Mouse (Mus musculus) right cerebral cortex, postnatal 36 days (tissue): Measurements from ENCODE around the gene Kynu.

Source experiments
- DNase-seq, 2 experiments: peaks; one replicate each; pipeline ENCODE4 v3.0.0; 2022; ENCODE audit warnings: low spot score in 2 of 2, mixed read lengths in 1 of 2

The Kynu gene

DNA sequence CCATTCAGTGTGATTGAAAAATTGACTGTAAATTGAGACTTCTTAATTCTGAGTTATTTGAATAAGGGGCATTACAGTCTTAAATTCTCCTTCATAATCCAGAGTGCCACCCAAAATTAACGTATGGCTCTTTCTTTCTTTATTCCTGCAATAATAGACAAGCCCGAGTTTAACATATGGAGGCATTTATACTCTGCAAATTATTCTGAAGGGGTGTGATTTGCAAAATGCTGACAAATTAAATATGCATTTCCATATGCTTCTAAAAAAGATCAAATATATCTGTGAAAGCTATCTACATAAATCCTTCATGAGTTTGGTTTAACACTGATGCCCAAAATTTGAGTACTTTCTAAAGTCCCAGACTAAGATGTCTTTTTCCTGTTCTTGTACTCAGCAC is 91.8 kb downstream of the Kynu start:
- DNase-seq, result no peak

DNA sequence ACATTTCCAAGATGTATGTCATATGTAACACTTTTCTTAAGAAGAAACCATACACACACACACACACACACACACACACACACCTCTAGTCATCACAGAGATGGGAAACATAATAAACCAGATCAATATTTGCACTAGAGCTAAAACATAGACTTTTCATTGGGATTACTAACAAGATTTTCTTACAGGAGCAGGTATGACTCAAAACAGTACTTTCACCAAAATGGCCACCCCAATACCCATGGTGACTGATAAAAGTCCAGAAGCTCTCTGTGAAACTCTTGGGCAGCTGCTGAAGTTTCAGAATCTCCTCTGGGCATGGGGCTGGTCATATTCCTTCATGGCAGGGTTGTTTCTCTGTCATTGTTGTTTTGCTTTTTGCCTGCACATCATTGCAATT is 114.5 kb downstream of the Kynu start:
- no peak for DNase-seq

DNA sequence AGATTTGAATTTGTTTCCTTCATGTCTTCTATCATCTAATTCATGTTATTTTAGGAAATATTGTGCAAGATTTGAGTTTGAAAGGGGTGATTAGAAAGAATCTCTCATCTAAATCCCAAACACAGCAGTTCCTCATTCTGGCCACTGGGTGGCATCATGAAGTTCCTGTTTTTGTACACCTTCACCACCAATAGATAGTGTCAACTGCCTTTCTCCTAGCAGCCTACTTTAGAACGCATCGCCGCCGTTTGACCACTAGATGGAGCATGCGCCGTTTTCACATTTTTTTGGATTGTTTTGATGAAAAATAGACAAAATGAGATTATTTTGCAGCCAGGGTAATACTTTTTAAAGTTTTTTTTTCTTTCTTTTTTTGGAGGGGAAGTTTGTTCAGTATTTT is 118.5 kb downstream of the Kynu start:
- peak; percentile 44 to 53 for DNase-seq

DNA sequence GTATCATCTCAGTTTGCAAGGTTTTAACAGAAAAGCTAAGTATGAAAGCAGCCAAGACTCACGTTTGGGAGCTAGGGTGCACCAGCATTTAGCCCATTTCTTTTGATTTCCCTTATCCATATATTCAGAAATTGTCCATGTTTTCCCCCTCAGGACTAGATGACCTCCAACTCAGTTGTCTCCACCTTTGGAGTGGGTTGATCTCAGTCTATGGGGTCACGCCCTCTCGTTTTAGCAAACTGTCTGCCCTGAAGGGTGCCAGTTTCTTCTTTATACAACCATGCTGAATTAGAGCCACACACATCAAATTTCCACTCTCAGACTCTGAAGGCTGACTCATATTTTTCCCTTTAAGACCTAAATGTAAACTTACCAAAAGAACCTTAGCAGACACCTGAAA is 119.0 kb downstream of the Kynu start:
- DNase-seq, result no peak

DNA sequence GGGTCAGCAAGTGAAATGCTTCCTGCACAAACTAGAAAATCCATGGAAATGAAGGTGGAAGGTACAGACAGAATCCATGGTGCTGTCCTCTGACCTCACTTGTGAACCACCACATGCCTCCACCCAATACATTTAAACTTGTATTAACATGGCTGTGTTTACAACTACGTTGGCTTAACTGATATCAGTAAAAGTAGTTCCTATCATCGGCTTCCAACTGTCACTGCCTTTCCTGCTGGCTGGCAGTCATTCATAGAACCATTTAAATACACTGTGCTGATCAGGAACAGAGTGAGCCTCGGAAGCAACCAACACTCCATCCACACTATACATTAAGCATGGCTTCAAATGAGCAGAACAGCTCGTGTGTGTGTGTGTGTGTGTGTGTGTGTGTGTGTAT is 120.1 kb downstream of the Kynu start:
- no peak for DNase-seq

DNA sequence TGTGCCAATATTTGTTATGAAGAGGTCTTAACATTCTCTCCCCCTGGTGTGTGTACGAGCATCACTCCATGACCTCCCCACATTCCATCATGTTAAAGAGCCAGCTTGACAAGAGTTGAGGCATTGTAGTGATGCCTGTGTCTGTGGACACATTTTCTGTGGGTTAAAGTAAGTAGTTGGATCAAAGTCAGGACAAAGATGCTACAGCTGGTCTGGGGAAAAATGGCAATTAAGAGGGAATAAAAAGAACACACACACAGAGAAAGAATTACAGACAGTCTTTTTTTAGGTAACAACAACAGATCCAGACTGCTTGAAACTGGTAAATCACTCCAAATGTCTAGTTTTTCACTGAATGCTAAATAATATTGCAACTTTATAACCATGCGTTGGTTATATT is 135.3 kb downstream of the Kynu start:
- DNase-seq, result no peak

DNA sequence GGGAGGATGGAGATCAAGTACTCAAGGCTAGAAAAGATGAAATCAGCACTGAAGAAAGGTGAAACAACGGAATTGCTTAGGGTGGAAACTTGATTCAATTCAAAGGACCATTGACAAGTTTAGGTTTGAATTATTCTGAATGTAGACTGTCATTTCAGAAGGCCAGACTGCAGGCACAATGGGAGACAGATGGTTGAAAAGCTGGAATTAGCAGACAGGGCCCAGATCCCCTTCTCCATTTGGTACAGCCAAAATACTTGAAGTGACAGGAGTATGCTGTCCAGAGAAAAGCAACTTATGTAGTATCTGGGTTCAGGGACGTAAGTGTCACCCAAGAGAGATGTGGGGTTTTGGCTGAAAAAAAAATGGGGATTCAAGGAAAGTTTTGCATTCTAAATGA is 136.2 kb downstream of the Kynu start:
- no peak for DNase-seq

DNA sequence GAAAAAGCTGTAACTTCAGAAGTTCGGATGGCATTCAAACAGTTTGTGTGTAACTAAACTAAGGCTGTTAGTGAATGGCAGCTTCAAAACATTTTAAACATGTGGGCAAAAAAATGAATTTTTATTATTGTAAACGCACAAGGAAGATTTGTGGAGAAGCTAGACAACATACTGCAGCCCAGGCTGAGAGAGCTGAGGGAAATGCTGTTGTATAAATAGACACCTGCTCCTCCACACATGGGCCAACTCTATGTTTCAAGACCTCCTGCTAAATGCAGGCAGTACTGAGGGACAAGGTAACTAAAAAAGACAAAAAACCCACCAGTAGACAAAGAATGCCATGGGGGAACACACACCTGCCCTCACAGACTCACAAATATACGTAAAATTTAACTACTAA is 140.5 kb downstream of the Kynu start:
- no peak for DNase-seq

DNA sequence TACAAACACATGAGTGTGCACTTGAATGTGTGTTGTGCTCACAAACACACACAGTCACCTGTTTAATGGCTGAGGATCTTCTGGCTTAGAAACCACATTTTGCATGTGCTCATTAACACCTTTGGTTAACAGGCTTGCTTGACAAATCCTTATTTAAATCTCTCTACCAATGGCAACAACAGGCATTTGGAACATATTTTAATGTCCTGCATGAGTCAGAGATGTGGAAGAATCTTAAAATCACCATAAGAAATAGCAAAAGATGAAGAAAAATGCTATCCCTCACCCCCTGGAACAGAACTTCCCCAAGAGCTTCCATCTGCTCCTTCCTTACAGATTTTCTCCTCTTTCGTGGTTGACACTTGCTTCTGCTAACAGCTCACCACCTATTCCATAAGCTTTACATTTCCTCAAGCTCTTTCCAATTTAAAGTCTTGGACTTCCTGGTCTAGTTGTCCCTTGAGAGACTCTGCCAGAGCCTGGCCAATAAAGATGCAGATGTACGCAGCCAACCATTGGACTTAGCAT is 157.5 kb downstream of the Kynu start:
- DNase-seq, result no peak

DNA sequence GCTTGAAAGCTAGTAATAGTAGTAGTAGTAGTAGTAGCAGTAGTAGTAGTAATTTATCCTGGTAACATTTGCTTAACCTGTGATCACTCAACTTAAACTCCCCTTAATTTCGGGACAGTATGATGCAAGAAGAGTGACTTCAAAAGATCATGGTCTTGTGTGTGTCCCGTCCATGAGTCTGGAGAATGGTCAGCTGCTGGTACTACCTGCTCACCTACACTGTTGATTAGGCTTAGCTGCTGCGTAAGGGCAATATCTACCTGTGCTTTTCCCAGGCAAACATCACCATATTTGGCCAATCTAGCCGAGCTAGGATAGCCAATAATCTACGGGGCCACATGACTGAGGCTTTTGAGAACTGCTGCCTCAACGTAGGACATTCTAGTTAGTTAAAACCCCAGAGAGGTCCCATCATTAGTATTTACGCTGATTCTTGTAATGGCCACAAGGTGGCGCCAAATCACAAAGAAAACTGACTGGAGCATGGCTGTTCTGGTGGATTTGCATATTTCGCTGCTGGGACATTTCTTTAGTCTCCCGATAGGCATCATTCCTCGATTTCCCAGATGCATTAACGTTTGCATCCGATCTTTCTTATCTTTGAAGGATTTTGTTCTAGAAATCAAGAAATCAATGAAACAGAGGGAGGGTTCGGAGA is 167.4 kb downstream of the Kynu start:
- DNase-seq, result peak; percentile 22 to 48

DNA sequence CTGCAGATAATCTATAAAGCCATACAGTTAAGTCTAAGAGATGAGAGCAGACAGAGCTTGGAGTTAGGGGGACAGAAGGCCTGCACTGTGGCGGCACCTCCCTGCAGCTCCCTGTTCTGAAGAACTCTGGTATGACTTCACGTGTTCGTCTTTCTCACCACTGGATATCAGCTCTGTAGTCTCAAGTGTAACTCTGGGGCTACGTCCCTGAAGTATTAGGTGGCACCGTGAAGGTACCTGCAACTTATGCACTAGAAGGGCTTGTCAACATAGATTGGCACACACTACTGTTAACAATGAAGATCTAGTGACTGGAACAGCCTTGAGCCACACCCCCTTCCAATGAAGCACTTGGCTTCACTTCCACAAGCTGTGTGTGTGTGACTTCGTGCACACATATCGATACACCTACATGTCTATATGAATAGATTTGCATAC is 168.0 kb downstream of the Kynu start:
- no peak for DNase-seq

DNA sequence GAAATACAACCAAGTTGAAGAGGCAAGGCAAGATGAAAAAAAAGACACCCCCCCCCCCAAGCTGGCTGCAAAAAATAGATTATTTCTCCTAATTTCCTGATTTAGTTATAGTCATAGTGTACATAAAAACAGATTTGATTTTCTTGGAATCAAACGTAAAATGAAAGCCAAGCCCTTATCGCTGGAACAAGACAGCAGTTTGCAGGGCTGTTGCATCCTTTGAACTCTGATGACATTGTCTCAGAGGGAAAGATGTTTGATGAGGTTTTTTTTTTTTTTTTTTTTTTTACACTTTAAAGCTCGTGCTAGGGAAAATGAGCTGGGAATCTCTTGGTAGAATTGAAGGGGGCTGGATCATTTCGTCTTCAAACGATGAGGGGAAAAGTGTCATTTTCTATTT is 172.1 kb downstream of the Kynu start:
- no peak for DNase-seq

DNA sequence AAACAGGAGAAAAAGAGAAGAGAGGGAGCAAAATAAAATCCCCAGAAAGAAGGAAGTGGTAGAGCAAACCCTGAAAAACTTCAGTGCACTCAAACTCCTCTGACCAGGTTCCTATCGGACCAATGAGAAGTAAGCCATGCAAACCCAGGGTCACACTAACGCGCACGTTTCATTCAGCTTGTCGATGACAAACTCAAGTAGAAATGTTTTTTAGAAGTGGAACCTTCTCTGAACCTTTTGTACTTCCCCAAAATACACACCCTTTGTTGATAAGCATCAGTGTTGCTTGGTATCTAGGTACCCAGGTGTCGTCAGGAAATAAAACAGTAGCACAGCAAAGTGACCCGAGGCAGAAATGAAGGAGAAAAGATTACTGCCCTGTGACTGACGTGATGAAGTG is 172.6 kb downstream of the Kynu start:
- DNase-seq, result no peak

DNA sequence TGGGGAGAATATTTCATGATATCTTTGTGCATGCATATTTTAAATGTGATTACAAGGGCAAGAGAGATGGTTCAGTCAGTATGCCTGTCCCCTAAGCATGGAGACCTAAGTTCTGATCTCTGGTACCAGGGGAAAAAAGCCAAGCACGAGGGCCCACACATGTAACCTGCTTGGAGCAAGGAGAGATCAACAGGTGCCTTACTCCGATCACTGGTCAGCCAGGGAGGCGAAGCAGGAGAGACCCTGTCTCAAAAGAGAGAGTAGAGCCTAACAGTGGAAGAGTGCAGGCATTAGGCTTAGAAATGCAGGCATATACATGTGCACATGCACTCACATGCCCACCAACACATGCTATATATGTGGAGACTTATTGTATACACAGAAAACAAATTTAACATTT is 173.7 kb downstream of the Kynu start:
- DNase-seq, result no peak
